Mouse (Mus musculus): ENCODE results near the gene Hist2h2bb.

DNA sequence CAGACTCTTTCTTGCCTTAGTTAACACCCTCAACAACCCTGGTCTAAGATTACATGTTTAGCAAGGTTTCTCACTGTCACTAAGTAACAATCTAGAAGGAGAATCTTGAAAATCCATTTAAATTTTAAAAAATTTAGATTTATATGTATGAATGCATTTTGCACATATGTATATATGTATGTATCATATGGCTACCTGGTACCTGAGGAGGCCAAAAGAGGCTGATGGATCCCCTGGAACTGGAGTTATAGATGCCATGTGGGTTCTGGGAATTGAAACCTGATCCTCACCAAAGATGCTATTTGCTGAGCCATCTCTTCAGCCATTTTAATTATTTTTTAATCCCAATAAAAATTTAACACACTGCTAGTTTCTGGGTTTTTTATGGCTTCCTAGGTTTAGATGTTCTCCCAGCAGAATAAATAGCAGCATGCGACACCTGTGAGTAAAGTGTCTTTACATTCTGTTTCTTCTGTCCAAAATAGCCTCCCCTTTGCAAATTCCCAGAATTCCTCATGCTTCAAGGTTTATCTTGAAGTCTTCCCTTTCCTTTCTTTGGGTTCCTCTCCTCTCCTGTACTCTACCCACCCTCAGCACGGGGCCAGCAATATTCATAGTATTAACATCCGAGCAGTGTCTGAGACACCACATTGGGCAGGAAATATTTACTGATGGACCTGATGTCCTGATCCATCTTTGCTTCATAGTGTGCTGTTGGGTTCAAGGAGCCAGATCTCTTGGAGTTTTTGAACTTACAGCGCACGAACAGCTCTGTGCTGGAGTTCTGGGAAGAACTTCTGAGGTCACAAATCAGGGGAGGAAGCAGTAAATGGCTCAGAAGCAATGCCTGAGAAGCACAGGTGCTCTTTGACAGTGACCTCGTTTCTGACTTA is 21.2 kb upstream of the Hist2h2bb start:
- TF ChIP-seq CTCF (conservative IDR thresholded peaks at IDR 0.05; ENCODE audit: low read length) = no peak
- no peak for TF ChIP-seq NANOG (IDR thresholded peaks at IDR 0.05; ENCODE audit: borderline replicate concordance, low read length)
